Mouse (Mus musculus) lung, embryonic 15.5 days (tissue): ENCODE measurements around the gene Kcnk12. TPM values are rescaled to one million over a fixed set of nuclear protein-coding genes. Genes with fewer than 3 reads are reported as not detected.

Experiments
- polyA plus RNA-seq: library from polyadenylated mRNA; unstranded; fragments of >200 nt; fragmentation: Nextera tagmentation; extraction: Ambion mirVana; gene quantifications from 2 replicates; pipeline ENCODE4 v1.2.1, GENCODE M21; 2015

Kcnk12 gene
- polyA plus RNA-seq, 1 experiment from 2014 or later: 0.07 TPM

Other genes with a start within 250 kb of the Kcnk12 start
- gene Epcam, start 162.0 kb downstream of the Kcnk12 start, polyA plus RNA-seq: 344 and 355 TPM in 2 replicates
- 78.7 and 79.2 TPM in 2 replicates for gene Msh2, start 125.7 kb downstream of the Kcnk12 start, polyA plus RNA-seq
- gene Rpl36-ps4, start 123.0 kb upstream of the Kcnk12 start, polyA plus RNA-seq: not detected in 2 replicates
- 56.5 and 57.9 TPM in 2 replicates for gene Msh6, start 177.1 kb upstream of the Kcnk12 start, polyA plus RNA-seq